Mouse (Mus musculus) layer of hippocampus, postnatal 36 days (tissue): ENCODE data around the gene Rassf2. TPM values are rescaled to one million over a fixed set of nuclear protein-coding genes. Genes with fewer than 3 reads are reported as not detected.

ENCODE experiments used
- DNase-seq, 2 experiments: peaks; one replicate each; pipeline ENCODE4 v3.0.0; 2022
- total RNA-seq, 2 experiments: library from RNA; stranded (reverse); gene quantifications; 2 replicates each; pipeline ENCODE4 v1.2.3; 2021

Rassf2 gene
- total RNA-seq, 2 experiments from 2014 or later, result 37.2 to 39.4 TPM

- DNase-seq, result no peak
Observed at GRCm38 (mm10) chr2:131952961-131953538, 77.0 kb downstream of the Rassf2 start.

- DNase-seq, result no peak
Observed at GRCm38 (mm10) chr2:131952456-131952855, 77.6 kb downstream of the Rassf2 start.

- no peak for DNase-seq
Observed at GRCm38 (mm10) chr2:131950598-131951095, 79.4 kb downstream of the Rassf2 start, which contains the start of gene Prnd. Prnd (plus strand) TSS chr2:131950861.

- DNase-seq, result no peak
Observed at GRCm38 (mm10) chr2:131949767-131950597, 80.1 kb downstream of the Rassf2 start.

GRCm38 (mm10) chr2:131948916-131949639, 81.0 kb downstream of the Rassf2 start:
- DNase-seq, result no peak

- DNase-seq, result no peak
Observed at GRCm38 (mm10) chr2:131948156-131948555, 81.9 kb downstream of the Rassf2 start.

- DNase-seq, result no peak
Observed at GRCm38 (mm10) chr2:131946351-131946750, 83.7 kb downstream of the Rassf2 start.

GRCm38 (mm10) chr2:131945765-131946164, 84.3 kb downstream of the Rassf2 start:
- no peak for DNase-seq

GRCm38 (mm10) chr2:131945225-131945624, 84.8 kb downstream of the Rassf2 start:
- DNase-seq, result no peak

- no peak for DNase-seq
Observed at GRCm38 (mm10) chr2:131944370-131944769, 85.7 kb downstream of the Rassf2 start.

GRCm38 (mm10) chr2:131941501-131941900, 88.6 kb downstream of the Rassf2 start:
- DNase-seq, result no peak

- no peak for DNase-seq
Observed at GRCm38 (mm10) chr2:131940506-131940905, 89.6 kb downstream of the Rassf2 start.

Other genes with a start within 250 kb of the Rassf2 start
- under 1 TPM; 0.18 to 0.22 TPM for gene Erv3, start 170.5 kb downstream of the Rassf2 start, total RNA-seq
- 100 to 1,000 TPM; 922 to 985 TPM for gene Prnp, start 120.3 kb downstream of the Rassf2 start, total RNA-seq
- gene Prn, start 120.3 kb downstream of the Rassf2 start, total RNA-seq, result not detected
- under 1 TPM; 0.13 to 0.25 TPM for gene Prnd, start 79.4 kb downstream of the Rassf2 start, total RNA-seq
- 10 to 100 TPM; 94.4 to 98.1 TPM for gene Slc23a2, start 114.8 kb upstream of the Rassf2 start, total RNA-seq
- 10 to 100 TPM; 31.7 to 32.2 TPM for gene Tmem230, start 217.5 kb upstream of the Rassf2 start, total RNA-seq
- 10 to 100 TPM; 47.3 to 52.9 TPM for gene Pcna, start 223.1 kb upstream of the Rassf2 start, total RNA-seq
- 100 to 1,000 TPM; 255 to 262 TPM for gene Cds2, start 232.9 kb upstream of the Rassf2 start, total RNA-seq